Mouse (Mus musculus) bone marrow macrophage, adult 2 months (primary cell): ENCODE data around the gene Erc1. TPM values are rescaled to one million over a fixed set of nuclear protein-coding genes. Genes with fewer than 3 reads are reported as not detected.

Experiments
- H3K27ac ChIP-seq: 2 replicates; pipeline ENCODE4 v1.5.1; 2012; ENCODE audit warnings: low read depth, low read length; ENCODE audit not compliant: insufficient read depth
- H3K4me1 ChIP-seq: 2 replicates; pipeline ENCODE4 v1.6.1; 2012; ENCODE audit warnings: low read length; ENCODE audit not compliant: control insufficient read depth, insufficient read depth
- H3K4me3 ChIP-seq: 2 replicates; pipeline ENCODE4 v1.5.1; 2012; ENCODE audit warnings: mild to moderate bottlenecking, low read length, moderate library complexity; ENCODE audit not compliant: insufficient read depth
- CTCF ChIP-seq: IDR thresholded peaks from 2 replicates; pipeline ENCODE4 v1.5.1; 2012; ENCODE audit warnings: low read depth, mild to moderate bottlenecking, low read length, moderate library complexity
- POLR2A ChIP-seq: IDR thresholded peaks from 2 replicates; pipeline ENCODE4 v1.6.1; 2012; ENCODE audit warnings: mild to moderate bottlenecking, low read depth, low read length, borderline replicate concordance
- polyA plus RNA-seq: library from polyadenylated mRNA; stranded (reverse); fragments of >200 nt; gene quantifications from 2 replicates; pipeline ENCODE4 v1.2.4, GENCODE M21; 2012; ENCODE audit not compliant: missing spikeins, insufficient read depth, insufficient read length

The Erc1 gene
- polyA plus RNA-seq, 1 experiment = 9.9 TPM

GRCm38 (mm10) chr6:119576706-119577105, 271.3 kb downstream of the Erc1 start:
- H3K4me3 ChIP-seq = no peak overlapping the region
- no peak overlapping the region for H3K27ac ChIP-seq
- H3K4me1 ChIP-seq = no peaks in the 10 kb centered on the region
- TF ChIP-seq CTCF (no peak), POLR2A (no peak)

- H3K27ac ChIP-seq = no peak overlapping the region
- H3K4me3 ChIP-seq = no peak overlapping the region
- H3K4me1 ChIP-seq = no peaks in the 10 kb centered on the region
- TF ChIP-seq POLR2A = no peak
Observed at GRCm38 (mm10) chr6:119575331-119575730, 272.6 kb downstream of the Erc1 start.

GRCm38 (mm10) chr6:119572296-119572695, 275.7 kb downstream of the Erc1 start:
- Histone ChIP-seq H3K27ac (no peak overlapping the region), H3K4me3 (no peak overlapping the region), H3K4me1 (no peaks in the 10 kb centered on the region)
- TF ChIP-seq CTCF (no peak), POLR2A (no peak)

GRCm38 (mm10) chr6:119570797-119571196, 277.2 kb downstream of the Erc1 start:
- H3K4me1 ChIP-seq = no peaks in the 10 kb centered on the region
- no peak overlapping the region for H3K27ac ChIP-seq
- no peak overlapping the region for H3K4me3 ChIP-seq
- TF ChIP-seq CTCF = no peak
- no peak for TF ChIP-seq POLR2A

- no peaks in the 10 kb centered on the region for H3K4me1 ChIP-seq
- no peak overlapping the region for H3K27ac ChIP-seq
- no peak for TF ChIP-seq POLR2A
- TF ChIP-seq CTCF = no peak
Observed at GRCm38 (mm10) chr6:119568339-119568738, 279.6 kb downstream of the Erc1 start.

GRCm38 (mm10) chr6:119565451-119566379, 282.3 kb downstream of the Erc1 start:
- H3K4me3 ChIP-seq = no peak overlapping the region
- TF ChIP-seq CTCF (no peak), POLR2A (no peak)
- H3K27ac ChIP-seq = no peak overlapping the region
- H3K4me1 ChIP-seq = no peaks in the 10 kb centered on the region

More at GRCm38 (mm10) chr6:119568339-119568738, 279.6 kb downstream of the Erc1 start:
- H3K4me3 ChIP-seq = no peak overlapping the region

- TF ChIP-seq CTCF (no peak), POLR2A (no peak)
- no peak overlapping the region for H3K4me3 ChIP-seq
- no peak overlapping the region for H3K27ac ChIP-seq
- H3K4me1 ChIP-seq = no peaks in the 10 kb centered on the region
Observed at GRCm38 (mm10) chr6:119562558-119562957, 285.4 kb downstream of the Erc1 start.

GRCm38 (mm10) chr6:119558855-119559254, 289.1 kb downstream of the Erc1 start:
- Histone ChIP-seq H3K27ac (no peak overlapping the region), H3K4me1 (no peaks in the 10 kb centered on the region), H3K4me3 (no peak overlapping the region)
- TF ChIP-seq CTCF (no peak), POLR2A (no peak)

GRCm38 (mm10) chr6:119554439-119554838, 293.5 kb downstream of the Erc1 start:
- H3K4me3 ChIP-seq = no peak overlapping the region
- no peaks in the 10 kb centered on the region for H3K4me1 ChIP-seq
- TF ChIP-seq CTCF (0 out of 2 replicates have a peak, but pooled peaks have one; percentile 35), POLR2A (no peak)
- H3K27ac ChIP-seq = no peak overlapping the region

- TF ChIP-seq CTCF (no peak), POLR2A (no peak)
Observed at GRCm38 (mm10) chr6:119544518-119544864, 303.5 kb downstream of the Erc1 start.

More at GRCm38 (mm10) chr6:119544518-119544864, 303.5 kb downstream of the Erc1 start:
- Histone ChIP-seq H3K4me3 (peak overlapping the region; percentile 61), H3K27ac (no peak overlapping the region), H3K4me1 (no peaks in the 10 kb centered on the region)
